Mouse (Mus musculus): ENCODE data around the gene Rpl23a.
A peak's percentile ranks its signal among the peaks of the same experiment; 100 is the strongest.

Rpl23a gene

GRCm38 (mm10) chr11:78140665-78141064 is 42.7 kb downstream of the Rpl23a start:
- no peak for DNase-seq

- DNase-seq: peak in 1 of 2 experiments; percentile 27
Observed at GRCm38 (mm10) chr11:78138023-78138422, 45.4 kb downstream of the Rpl23a start.

- peak; percentile 46 to 69 for DNase-seq
Observed at GRCm38 (mm10) chr11:78137584-78137983, 45.8 kb downstream of the Rpl23a start.

- DNase-seq: no peak
Observed at GRCm38 (mm10) chr11:78136132-78136531, 47.3 kb downstream of the Rpl23a start.

- DNase-seq: peak; percentile 45 to 55
Observed at GRCm38 (mm10) chr11:78135314-78135713, 48.1 kb downstream of the Rpl23a start.

- no peak for DNase-seq
Observed at GRCm38 (mm10) chr11:78134344-78134743, 49.0 kb downstream of the Rpl23a start.

- DNase-seq: no peak
Observed at GRCm38 (mm10) chr11:78133915-78134314, 49.5 kb downstream of the Rpl23a start.

All from kidney, postnatal 36 days (tissue).